Mouse (Mus musculus) forebrain, embryonic 15.5 days (tissue): ENCODE measurements at regions not wholly inside any gene's neighbourhood (a gene's known extent, or its start where the extent isn't known, plus 50 kb on each side); places are given as distances from the start of the nearest gene placed in this dataset.

Experiments
- ATAC-seq: fragments of 200-750 bp; cut with Nextera tagmentation; replicated peaks from 2 replicates; pipeline ENCODE4 v1.8.0; 2017; ENCODE audit warnings: mild to moderate bottlenecking, moderate TSS enrichment, moderate library complexity
- H3K27ac ChIP-seq: fragments of 300-500 bp; sonication (generic); replicated peaks from 2 replicates; pipeline ENCODE4 v1.5.1; 2015; ENCODE audit warnings: mild to moderate bottlenecking, inconsistent platforms
- H3K27me3 ChIP-seq: fragments of 300-500 bp; sonication (generic); 2 replicates; pipeline ENCODE4 v1.6.1; 2015; ENCODE audit warnings: inconsistent platforms
- H3K36me3 ChIP-seq: fragments of 300-500 bp; sonication (generic); 2 replicates; pipeline ENCODE4 v1.6.1; 2015; ENCODE audit warnings: mild to moderate bottlenecking, inconsistent platforms
- H3K4me1 ChIP-seq: fragments of 300-500 bp; sonication (generic); 2 replicates; pipeline ENCODE4 v1.6.1; 2015; ENCODE audit warnings: inconsistent platforms
- H3K4me2 ChIP-seq: fragments of 300-500 bp; sonication (generic); replicated peaks from 2 replicates; pipeline ENCODE4 v1.6.1; 2015; ENCODE audit warnings: mild to moderate bottlenecking, inconsistent platforms
- H3K4me3 ChIP-seq: fragments of 300-500 bp; sonication (generic); 2 replicates; pipeline ENCODE4 v1.5.1; 2015; ENCODE audit warnings: mild to moderate bottlenecking, inconsistent platforms
- H3K9ac ChIP-seq: fragments of 300-500 bp; sonication (generic); replicated peaks from 2 replicates; pipeline ENCODE4 v1.6.1; 2015; ENCODE audit warnings: mild to moderate bottlenecking, inconsistent platforms
- H3K9me3 ChIP-seq: fragments of 300-500 bp; sonication (generic); 2 replicates; pipeline ENCODE4 v1.6.1; 2016; ENCODE audit warnings: inconsistent platforms
- WGBS: fragments of 180-500 bp; shearing (Covaris S2); methylation state at CpG from one replicate; pipeline ENCODE4 v1.1.7; 2015; ENCODE audit warnings: mixed read lengths; 5-methylcytosine and 5-hydroxymethylcytosine counted together

- no peak for ATAC-seq
- 79% methylated on average over 1 of the region's 1 CpGs for WGBS
- no peak overlapping the region for H3K27ac ChIP-seq
These were observed 339.1 kb downstream of the Gadd45g start for GRCm38 (mm10) chr13:52185574-52185973.

GRCm38 (mm10) chr13:52187841-52188604 is 341.5 kb downstream of the Gadd45g start:
- ATAC-seq: no peak
- no peaks in the 10 kb centered on the region for H3K27me3 ChIP-seq
- H3K27ac ChIP-seq: no peak overlapping the region
- no peak overlapping the region for H3K9ac ChIP-seq
- no peaks in the 10 kb centered on the region for H3K9me3 ChIP-seq
- no peaks in the 10 kb centered on the region for H3K36me3 ChIP-seq
- no peak overlapping the region for H3K4me3 ChIP-seq
- H3K4me2 ChIP-seq: no peak overlapping the region
- no peaks in the 10 kb centered on the region for H3K4me1 ChIP-seq
- 87% methylated on average over 8 of the region's 8 CpGs for WGBS

More at GRCm38 (mm10) chr13:52185574-52185973, 339.1 kb downstream of the Gadd45g start:
- no peak overlapping the region for H3K4me2 ChIP-seq
- no peaks in the 10 kb centered on the region for H3K9me3 ChIP-seq
- H3K4me1 ChIP-seq: no peaks in the 10 kb centered on the region
- no peak overlapping the region for H3K4me3 ChIP-seq
- no peaks in the 10 kb centered on the region for H3K27me3 ChIP-seq
- H3K36me3 ChIP-seq: no peaks in the 10 kb centered on the region
- no peak overlapping the region for H3K9ac ChIP-seq

- no peak overlapping the region for H3K4me2 ChIP-seq
- ATAC-seq: no peak
- no peaks in the 10 kb centered on the region for H3K4me1 ChIP-seq
- H3K36me3 ChIP-seq: no peaks in the 10 kb centered on the region
- no peak overlapping the region for H3K9ac ChIP-seq
- H3K27me3 ChIP-seq: no peaks in the 10 kb centered on the region
- no peaks in the 10 kb centered on the region for H3K9me3 ChIP-seq
- H3K27ac ChIP-seq: no peak overlapping the region
- no peak overlapping the region for H3K4me3 ChIP-seq
- 91% methylated on average over 2 of the region's 2 CpGs for WGBS
These were observed 342.1 kb downstream of the Gadd45g start for GRCm38 (mm10) chr13:52188605-52189003.

GRCm38 (mm10) chr13:52189382-52189923 is 341.6 kb downstream of the Diras2 start:
- Histone ChIP-seq H3K27ac (no peak overlapping the region), H3K4me1 (no peaks in the 10 kb centered on the region), H3K9ac (no peak overlapping the region), H3K36me3 (no peaks in the 10 kb centered on the region), H3K4me3 (no peak overlapping the region), H3K4me2 (no peak overlapping the region), H3K9me3 (no peaks in the 10 kb centered on the region), H3K27me3 (no peaks in the 10 kb centered on the region)
- WGBS: 77% methylated on average over 10 of the region's 10 CpGs
- ATAC-seq: no peak

GRCm38 (mm10) chr13:52190256-52190655 is 340.8 kb downstream of the Diras2 start:
- Histone ChIP-seq H3K9ac (no peak overlapping the region), H3K4me3 (no peak overlapping the region), H3K27me3 (no peaks in the 10 kb centered on the region), H3K9me3 (no peaks in the 10 kb centered on the region), H3K36me3 (no peaks in the 10 kb centered on the region), H3K4me2 (no peak overlapping the region), H3K27ac (no peak overlapping the region), H3K4me1 (no peaks in the 10 kb centered on the region)
- WGBS: 77% methylated on average over 9 of the region's 9 CpGs
- no peak for ATAC-seq

- Histone ChIP-seq H3K36me3 (no peaks in the 10 kb centered on the region), H3K9me3 (no peaks in the 10 kb centered on the region), H3K9ac (no peak overlapping the region), H3K27me3 (no peaks in the 10 kb centered on the region), H3K4me2 (no peak overlapping the region), H3K27ac (no peak overlapping the region), H3K4me3 (no peak overlapping the region), H3K4me1 (no peaks in the 10 kb centered on the region)
- no peak for ATAC-seq
- WGBS: 87% methylated on average over 15 of the region's 15 CpGs
These were observed 340.1 kb downstream of the Diras2 start for GRCm38 (mm10) chr13:52190848-52191590.

- H3K27me3 ChIP-seq: no peaks in the 10 kb centered on the region
- H3K4me3 ChIP-seq: no peak overlapping the region
- H3K4me1 ChIP-seq: no peaks in the 10 kb centered on the region
- H3K9me3 ChIP-seq: no peaks in the 10 kb centered on the region
- no peak overlapping the region for H3K27ac ChIP-seq
- no peaks in the 10 kb centered on the region for H3K36me3 ChIP-seq
- no peak for ATAC-seq
- no peak overlapping the region for H3K9ac ChIP-seq
- WGBS: 85% methylated on average over 5 of the region's 5 CpGs
- no peak overlapping the region for H3K4me2 ChIP-seq
These were observed 334.2 kb downstream of the Diras2 start for GRCm38 (mm10) chr13:52196917-52197316.

GRCm38 (mm10) chr13:52198649-52199348 is 332.3 kb downstream of the Diras2 start:
- no peaks in the 10 kb centered on the region for H3K9me3 ChIP-seq
- no peaks in the 10 kb centered on the region for H3K4me1 ChIP-seq
- H3K36me3 ChIP-seq: no peaks in the 10 kb centered on the region
- no peaks in the 10 kb centered on the region for H3K27me3 ChIP-seq
- ATAC-seq: no peak
- H3K4me3 ChIP-seq: no peak overlapping the region
- WGBS: 74% methylated on average over 7 of the region's 7 CpGs
- no peak overlapping the region for H3K9ac ChIP-seq
- no peak overlapping the region for H3K27ac ChIP-seq
- no peak overlapping the region for H3K4me2 ChIP-seq

- H3K4me2 ChIP-seq: no peak overlapping the region
- no peak for ATAC-seq
- no peak overlapping the region for H3K27ac ChIP-seq
- H3K9ac ChIP-seq: no peak overlapping the region
- H3K36me3 ChIP-seq: no peaks in the 10 kb centered on the region
- H3K4me1 ChIP-seq: no peaks in the 10 kb centered on the region
- WGBS: 81% methylated on average over 1 of the region's 1 CpGs
- no peaks in the 10 kb centered on the region for H3K9me3 ChIP-seq
- no peak overlapping the region for H3K4me3 ChIP-seq
- H3K27me3 ChIP-seq: no peaks in the 10 kb centered on the region
These were observed 328.7 kb downstream of the Diras2 start for GRCm38 (mm10) chr13:52202372-52202771.

- no peaks in the 10 kb centered on the region for H3K9me3 ChIP-seq
These were observed 325.1 kb downstream of the Diras2 start for GRCm38 (mm10) chr13:52205951-52206350.

GRCm38 (mm10) chr13:52216343-52216742 is 314.7 kb downstream of the Diras2 start:
- Histone ChIP-seq H3K4me3 (no peak overlapping the region), H3K9ac (no peak overlapping the region), H3K36me3 (no peaks in the 10 kb centered on the region), H3K9me3 (0 out of 2 replicates have a peak, but pooled peaks cover 3% of the 10 kb centered on the region), H3K4me1 (peaks cover 4% of the 10 kb centered on the region; the same call in 1 of the 2 replicates), H3K27ac (no peak overlapping the region), H3K27me3 (no peaks in the 10 kb centered on the region), H3K4me2 (no peak overlapping the region)
- no peak for ATAC-seq
- WGBS: 86% methylated on average over 5 of the region's 5 CpGs

More at GRCm38 (mm10) chr13:52205951-52206350, 325.1 kb downstream of the Diras2 start:
- no peak overlapping the region for H3K9ac ChIP-seq
- no peaks in the 10 kb centered on the region for H3K4me1 ChIP-seq
- no peaks in the 10 kb centered on the region for H3K36me3 ChIP-seq
- H3K4me3 ChIP-seq: no peak overlapping the region
- no peak overlapping the region for H3K4me2 ChIP-seq
- H3K27me3 ChIP-seq: no peaks in the 10 kb centered on the region
- 84% methylated on average over 4 of the region's 4 CpGs for WGBS
- no peak overlapping the region for H3K27ac ChIP-seq
- no peak for ATAC-seq

- Histone ChIP-seq H3K4me1 (peaks cover 4% of the 10 kb centered on the region; the same call in 1 of the 2 replicates), H3K27ac (no peak overlapping the region), H3K27me3 (no peaks in the 10 kb centered on the region), H3K9me3 (0 out of 2 replicates have a peak, but pooled peaks cover 3% of the 10 kb centered on the region), H3K4me2 (no peak overlapping the region), H3K4me3 (no peak overlapping the region), H3K9ac (no peak overlapping the region), H3K36me3 (no peaks in the 10 kb centered on the region)
- ATAC-seq: no peak
- 67% methylated on average over 5 of the region's 5 CpGs for WGBS
These were observed 314.0 kb downstream of the Diras2 start for GRCm38 (mm10) chr13:52217066-52217465.
